Mouse (Mus musculus) bone marrow macrophage, adult 2 months (primary cell): ENCODE results near the gene Nme6.

Experiments used
- CTCF ChIP-seq: IDR thresholded peaks from 2 replicates; pipeline ENCODE4 v1.5.1; 2012; ENCODE audit warnings: low read depth, mild to moderate bottlenecking, low read length, moderate library complexity
- POLR2A ChIP-seq: IDR thresholded peaks from 2 replicates; pipeline ENCODE4 v1.6.1; 2012; ENCODE audit warnings: mild to moderate bottlenecking, low read depth, low read length, borderline replicate concordance

DNA sequence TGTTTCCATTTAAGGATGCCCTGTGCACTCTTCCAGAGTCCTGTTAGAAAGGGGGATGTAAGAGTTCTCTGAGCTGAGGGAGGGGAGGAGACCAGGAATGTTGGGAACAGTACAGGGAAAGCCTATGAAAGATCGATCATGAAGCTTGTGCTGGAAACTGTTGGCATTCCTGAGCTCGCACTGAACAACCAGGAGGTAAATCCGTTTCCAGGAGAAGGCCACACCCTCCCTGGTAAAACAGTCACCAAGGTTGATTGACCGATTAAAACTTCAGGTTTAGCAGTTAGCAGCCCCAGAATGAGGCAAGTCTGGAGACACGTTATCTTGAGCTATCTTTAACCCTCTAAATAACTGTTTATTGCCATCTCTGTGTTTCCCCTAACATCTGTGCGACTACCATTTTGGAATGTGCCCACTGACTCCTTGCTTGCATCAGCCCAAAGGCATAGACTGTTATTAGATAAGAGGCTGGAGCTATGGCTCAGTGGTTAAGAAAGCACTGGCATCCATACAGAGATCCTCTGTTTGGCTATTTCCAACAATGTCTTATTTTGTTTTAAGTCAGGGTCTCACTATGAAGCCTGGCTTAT is 38.5 kb downstream of the Nme6 start:
- TF ChIP-seq CTCF (no peak), POLR2A (no peak)
